Comparison of ENCODE assay signal across 27 mouse cellular contexts in genomic region chr1:136502936-136503335, GRCm38 (mm10). TPM values are rescaled to one million over a fixed set of nuclear protein-coding genes. Genes with fewer than 3 reads are reported as not detected.
DNase-seq lines count a peak whose midpoint lies in the region; ATAC-seq and TF ChIP-seq lines count a peak whose summit lies in the region.
"Had no signal": no experiment of that assay in that cellular context is flagged by ENCODE, and none has a peak within 500 bp of the region (broad histone marks: within the 10 kb centered on the region; RNA-seq: fewer than 3 reads in every experiment).

No protein-coding gene starts in this region.

- H3K4me3 ChIP-seq in liver, embryonic 14.5 days (ENCODE audit: insufficient read depth in 1 of 2, low read depth in 2 of 2, low read length in 2 of 2) = no peak overlapping the region
- H3K4me3 ChIP-seq in midbrain, postnatal 0 days (ENCODE audit: low read depth, low read length) = no peak overlapping the region
- H3K4me3 ChIP-seq in midbrain, embryonic 14.5 days (replicated peaks; ENCODE audit: low read depth, low read length) = no peak overlapping the region
- no peak overlapping the region for H3K4me3 ChIP-seq in ES-Bruce4 (ENCODE audit: low read depth, low read length)
- H3K4me3 ChIP-seq: embryonic facial prominence, embryonic 12.5 days; erythroblast, embryonic 14.5 days; forebrain, embryonic 12.5 days; forebrain, embryonic 15.5 days; heart, adult 2 months; heart, embryonic 10.5 days; heart, embryonic 13.5 days; hindbrain, embryonic 12.5 days; hindbrain, embryonic 15.5 days had no signal

- DNase-seq in liver, embryonic 14.5 days (ENCODE audit: low read depth in 3 of 3, low spot score in 3 of 3) = no peak
- DNase-seq in liver = no peak
- no peak for DNase-seq in midbrain, postnatal 0 days (ENCODE audit: low spot score)
- DNase-seq in midbrain, embryonic 14.5 days = no peak
- DNase-seq in R1 (ENCODE audit: low read depth, low spot score) = peak; percentile 66
- no peak for DNase-seq in retina, postnatal 1 day
- DNase-seq in heart, adult 11 months = no peak
- DNase-seq: adrenal gland, postnatal 10 days; adrenal gland, postnatal 36 days; B cell, adult 2 months; cerebellum, adult 18-20 months; cerebellum, adult 9-10 months; cerebellum, postnatal 14 days; gastrocnemius, postnatal 25 days; heart, adult 2 months; heart, postnatal 14 days; heart, postnatal 4 days had no signal

- no peak for ATAC-seq in liver, embryonic 14.5 days (ENCODE audit: insufficient read depth)
- ATAC-seq in midbrain, postnatal 0 days (ENCODE audit: low FRiP score) = no peak
- no peak for ATAC-seq in midbrain, embryonic 14.5 days (ENCODE audit: low FRiP score, low TSS enrichment)
- ATAC-seq: forebrain, embryonic 15.5 days had no signal

- H3K27ac ChIP-seq in liver, embryonic 14.5 days = no peak overlapping the region
- no peak overlapping the region for H3K27ac ChIP-seq in midbrain, postnatal 0 days (ENCODE audit: low read depth, low read length)
- H3K27ac ChIP-seq in midbrain, embryonic 14.5 days (replicated peaks; ENCODE audit: low read depth, low read length) = no peak overlapping the region
- no peak overlapping the region for H3K27ac ChIP-seq in ES-Bruce4 (ENCODE audit: insufficient read depth, low read length)
- H3K27ac ChIP-seq: embryonic facial prominence, embryonic 12.5 days; forebrain, embryonic 12.5 days; forebrain, embryonic 15.5 days; heart, adult 2 months; heart, embryonic 10.5 days; heart, embryonic 13.5 days; hindbrain, embryonic 12.5 days; hindbrain, embryonic 15.5 days had no signal

- WGBS in liver, embryonic 14.5 days (ENCODE audit: insufficient replicate concordance) = 95% methylated on average over 8 of the region's 8 CpGs
- 98% methylated on average over 8 of the region's 8 CpGs for WGBS in midbrain, postnatal 0 days
- over 99% methylated on average over 8 of the region's 8 CpGs for WGBS in midbrain, embryonic 14.5 days

- H3K4me2 ChIP-seq in liver, embryonic 14.5 days (ENCODE audit: low read depth) = no peak overlapping the region
- H3K4me2 ChIP-seq in midbrain, postnatal 0 days (ENCODE audit: low read depth, low read length, poor library complexity, severe bottlenecking) = no peak overlapping the region
- H3K4me2 ChIP-seq in midbrain, embryonic 14.5 days (ENCODE audit: low read length) = no peak overlapping the region
- H3K4me2 ChIP-seq: embryonic facial prominence, embryonic 12.5 days; forebrain, embryonic 12.5 days; forebrain, embryonic 15.5 days; heart, embryonic 13.5 days; hindbrain, embryonic 12.5 days; hindbrain, embryonic 15.5 days had no signal

- TF ChIP-seq CTCF in liver, embryonic 14.5 days (IDR thresholded peaks at IDR 0.05; ENCODE audit: low read depth) = peak; percentile 44
- peak; percentile 8; the same call in 1 of the 2 replicates for TF ChIP-seq CTCF in midbrain, postnatal 0 days (IDR thresholded peaks at IDR 0.05)
- TF ChIP-seq CTCF in ES-Bruce4 (IDR thresholded peaks at IDR 0.05; ENCODE audit: low read depth, low read length) = peak; percentile 24

- no peak overlapping the region for H3K9ac ChIP-seq in liver, embryonic 14.5 days (replicated peaks)
- no peak overlapping the region for H3K9ac ChIP-seq in midbrain, postnatal 0 days (replicated peaks; ENCODE audit: low read length, poor library complexity, severe bottlenecking)
- H3K9ac ChIP-seq in midbrain, embryonic 14.5 days (replicated peaks; ENCODE audit: low read length) = no peak overlapping the region
- no peak overlapping the region for H3K9ac ChIP-seq in ES-Bruce4 (ENCODE audit: low read depth, poor library complexity, severe bottlenecking)
- H3K9ac ChIP-seq: embryonic facial prominence, embryonic 12.5 days; forebrain, embryonic 12.5 days; forebrain, embryonic 15.5 days; heart, embryonic 13.5 days; hindbrain, embryonic 12.5 days; hindbrain, embryonic 15.5 days had no signal

- H3K27me3 ChIP-seq in liver, embryonic 14.5 days (ENCODE audit: control insufficient read depth, insufficient read depth, low read length) = no peaks in the 10 kb centered on the region
- no peaks in the 10 kb centered on the region for H3K27me3 ChIP-seq in midbrain, postnatal 0 days (ENCODE audit: insufficient read depth, low read length)
- H3K27me3 ChIP-seq in midbrain, embryonic 14.5 days (ENCODE audit: control insufficient read depth, insufficient read depth, low read length) = no peaks in the 10 kb centered on the region
- no peaks in the 10 kb centered on the region for H3K27me3 ChIP-seq in ES-Bruce4 (ENCODE audit: control insufficient read depth, insufficient read depth, low read length, poor library complexity, severe bottlenecking)
- H3K27me3 ChIP-seq: CH12.LX; embryonic facial prominence, embryonic 12.5 days; forebrain, embryonic 12.5 days; forebrain, embryonic 15.5 days; heart, embryonic 13.5 days; hindbrain, embryonic 12.5 days; hindbrain, embryonic 15.5 days had no signal

- no peak for TF ChIP-seq POLR2A in ES-Bruce4 (IDR thresholded peaks at IDR 0.05; ENCODE audit: insufficient read depth, low read length)

- H3K36me3 ChIP-seq in liver, embryonic 14.5 days (replicated peaks; ENCODE audit: control insufficient read depth, insufficient read depth, low read depth) = peaks cover 35% of the 10 kb centered on the region
- no peaks in the 10 kb centered on the region for H3K36me3 ChIP-seq in midbrain, postnatal 0 days (ENCODE audit: insufficient read depth, low read length)
- H3K36me3 ChIP-seq in midbrain, embryonic 14.5 days (ENCODE audit: control insufficient read depth, insufficient read depth, low read length) = 0 out of 2 replicates have a peak, but pooled peaks cover 2% of the 10 kb centered on the region
- peaks cover 9% of the 10 kb centered on the region for H3K36me3 ChIP-seq in ES-Bruce4 (ENCODE audit: control insufficient read depth, insufficient read depth, low read length, poor library complexity, severe bottlenecking)
- H3K36me3 ChIP-seq: forebrain, embryonic 15.5 days; hindbrain, embryonic 15.5 days had no signal

- H3K9me3 ChIP-seq in liver, embryonic 14.5 days (ENCODE audit: control insufficient read depth, low read length) = 0 out of 2 replicates have a peak, but pooled peaks cover 2% of the 10 kb centered on the region
- no peaks in the 10 kb centered on the region for H3K9me3 ChIP-seq in midbrain, postnatal 0 days (ENCODE audit: low read length)
- H3K9me3 ChIP-seq in midbrain, embryonic 14.5 days (ENCODE audit: control insufficient read depth, low read length) = no peaks in the 10 kb centered on the region
- peaks cover 9% of the 10 kb centered on the region for H3K9me3 ChIP-seq in ES-Bruce4 (replicated peaks; ENCODE audit: control insufficient read depth, insufficient read depth, low read length, poor library complexity, severe bottlenecking)
- H3K9me3 ChIP-seq: embryonic facial prominence, embryonic 12.5 days; forebrain, embryonic 15.5 days; heart, embryonic 10.5 days; hindbrain, embryonic 12.5 days; hindbrain, embryonic 15.5 days had no signal

- TF ChIP-seq EP300 in liver, embryonic 14.5 days (IDR thresholded peaks at IDR 0.05; ENCODE audit: low read depth) = no peak
- no peak for TF ChIP-seq EP300 in ES-Bruce4 (IDR thresholded peaks at IDR 0.05; ENCODE audit: insufficient read depth, low read depth, low read length)

- no peaks in the 10 kb centered on the region for H3K4me1 ChIP-seq in liver, embryonic 14.5 days (replicated peaks; ENCODE audit: control insufficient read depth in 2 of 2, insufficient read depth in 2 of 2, low read length in 1 of 2)
- H3K4me1 ChIP-seq in midbrain, postnatal 0 days (ENCODE audit: insufficient read depth, low read length) = no peaks in the 10 kb centered on the region
- no peaks in the 10 kb centered on the region for H3K4me1 ChIP-seq in midbrain, embryonic 14.5 days (ENCODE audit: control insufficient read depth, insufficient read depth, low read length)
- no peaks in the 10 kb centered on the region for H3K4me1 ChIP-seq in ES-Bruce4 (ENCODE audit: control insufficient read depth, insufficient read depth, low read length)
- H3K4me1 ChIP-seq: embryonic facial prominence, embryonic 12.5 days; forebrain, embryonic 12.5 days; forebrain, embryonic 15.5 days; heart, embryonic 10.5 days; heart, embryonic 13.5 days; hindbrain, embryonic 12.5 days; hindbrain, embryonic 15.5 days had no signal

RNA-seq across cellular contexts. Expression of gene Kif14, which starts 36.8 kb away (rescaled TPM):
- polyA plus RNA-seq in liver, embryonic 14.5 days (2012; rRNA removed) = 3.3 and 4.9 TPM in 2 replicates
- 8.3 and 9.9 TPM in 2 replicates for polyA plus RNA-seq in liver, embryonic 14.5 days (2014; fragmentation: Nextera tagmentation; extraction: Ambion mirVana)
- 0.71 and 1.0 TPM in 2 replicates for total RNA-seq in midbrain, postnatal 0 days (2014; rRNA removed)
- polyA plus RNA-seq in midbrain, postnatal 0 days (2015; fragmentation: Nextera tagmentation; extraction: Ambion mirVana) = 0.28 and 0.72 TPM in 2 replicates
- 0.84 and 2.0 TPM in 2 replicates for polyA plus RNA-seq in midbrain, embryonic 14.5 days (2014; fragmentation: Nextera tagmentation; extraction: Ambion mirVana)
- polyA plus RNA-seq in ES-Bruce4 (2011; ENCODE audit: insufficient read depth, insufficient read length, low read depth, missing spikeins) = 32.0 and 37.1 TPM in 2 replicates
